7 mouse cellular contexts compared by ENCODE assay signal in the genomic region with DNA sequence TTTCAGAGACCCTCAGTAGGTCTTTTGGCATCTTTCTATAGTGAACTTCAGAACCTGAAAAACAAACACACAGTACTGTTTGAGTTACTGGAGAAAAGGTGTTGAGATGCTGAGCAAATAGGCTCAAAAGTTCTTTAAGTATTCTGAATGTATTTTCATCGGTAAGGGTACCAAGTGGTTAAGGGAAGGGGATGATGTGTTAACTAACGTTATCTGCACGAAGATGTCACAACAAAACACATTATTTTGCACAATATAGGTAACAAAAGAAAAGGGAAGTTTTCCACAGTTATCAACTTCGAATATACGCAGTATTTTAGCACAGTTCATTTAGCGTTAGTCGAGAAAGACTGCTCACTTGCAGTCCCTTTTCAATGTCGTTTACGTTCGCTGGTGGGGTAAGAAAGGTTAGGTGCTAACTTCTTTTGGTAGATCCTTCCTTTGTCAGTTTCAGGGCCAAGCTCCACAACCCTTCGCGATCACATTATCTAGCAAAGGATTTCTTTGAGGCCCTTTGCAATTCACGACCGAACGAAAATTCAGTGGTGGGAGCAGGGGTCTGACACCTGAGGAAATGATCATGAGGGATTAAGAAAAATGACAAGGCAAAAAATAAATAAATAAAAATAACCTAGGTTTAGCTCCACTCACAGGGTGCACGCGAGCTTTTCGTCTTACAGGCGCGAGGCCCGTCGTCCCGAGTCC. TPM values are rescaled to one million over a fixed set of nuclear protein-coding genes. Genes with fewer than 3 reads are reported as not detected.
DNase-seq lines count a peak whose midpoint lies in the region; ATAC-seq and TF ChIP-seq lines count a peak whose summit lies in the region.

No protein-coding gene starts in this region.

- H3K4me2 ChIP-seq in limb, embryonic 11.5 days (ENCODE audit: low read depth, severe bottlenecking), result peak overlapping the region; percentile 89

- no peak for TF ChIP-seq CTCF in testis, adult 2 months (IDR thresholded peaks at IDR 0.05; ENCODE audit: control insufficient read depth, insufficient read depth, insufficient replicate concordance, low read depth, low read length)
- TF ChIP-seq CTCF in olfactory bulb, adult 2 months (IDR thresholded peaks at IDR 0.05; ENCODE audit: insufficient read depth, low read depth, low read length), result no peak

- H3K4me1 ChIP-seq in testis, adult 2 months (ENCODE audit: control insufficient read depth, insufficient read depth, low read length), result peaks cover 2% of the 10 kb centered on the region
- H3K4me1 ChIP-seq in limb, embryonic 11.5 days (ENCODE audit: control insufficient read depth, insufficient read depth, low read length), result peaks cover 6% of the 10 kb centered on the region; the same call in 1 of the 2 replicates
- no peaks in the 10 kb centered on the region for H3K4me1 ChIP-seq in olfactory bulb, adult 2 months (ENCODE audit: control insufficient read depth, insufficient read depth, low read length)

- TF ChIP-seq POLR2A in testis, adult 2 months (IDR thresholded peaks at IDR 0.05; ENCODE audit: control insufficient read depth, low read depth, low read length), result no peak
- no peak for TF ChIP-seq POLR2A in olfactory bulb, adult 2 months (IDR thresholded peaks at IDR 0.05; ENCODE audit: insufficient read depth, low read depth, low read length)

- no peaks in the 10 kb centered on the region for H3K27me3 ChIP-seq in testis, adult 2 months (ENCODE audit: control insufficient read depth, insufficient read depth, low read length)
- H3K27me3 ChIP-seq in limb, embryonic 11.5 days (ENCODE audit: control insufficient read depth, insufficient read depth, low read length), result no peaks in the 10 kb centered on the region

- WGBS in limb, embryonic 11.5 days, result 4% methylated on average over 23 of the region's 23 CpGs
- under 1% methylated on average over 23 of the region's 23 CpGs for WGBS in olfactory bulb, adult 2 months

- DNase-seq in testis, postnatal 10 days (ENCODE audit: low spot score), result no peak
- no peak for DNase-seq in limb, embryonic 11.5 days (ENCODE audit: low spot score)
- DNase-seq in cerebellum, adult 18-20 months, result no peak
- no peak for DNase-seq in ovary, postnatal 36 days (ENCODE audit: low spot score)

- ATAC-seq in erythroblast, adult 5-6 weeks (replicated peaks; ENCODE audit: low FRiP score, poor library complexity, severe bottlenecking), result 0 out of 2 replicates have a peak, but pooled peaks have one; percentile 1
- ATAC-seq in limb, embryonic 11.5 days (ENCODE audit: insufficient number of reproducible peaks, low FRiP score, low TSS enrichment, low read depth), result no peak; the same call in 1 of the 2 replicates

- H3K4me3 ChIP-seq in testis, adult 2 months (ENCODE audit: control insufficient read depth, low read depth, low read length), result peak overlapping the region; percentile 96
- H3K4me3 ChIP-seq in limb, embryonic 11.5 days (ENCODE audit: low read depth, low read length), result peak overlapping the region; percentile 76
- H3K4me3 ChIP-seq in olfactory bulb, adult 2 months (ENCODE audit: insufficient read depth, low read depth, low read length), result peak overlapping the region; percentile 68

- H3K9ac ChIP-seq in limb, embryonic 11.5 days (ENCODE audit: low read length), result peak overlapping the region; percentile 98

- no peaks in the 10 kb centered on the region for H3K36me3 ChIP-seq in testis, adult 2 months (ENCODE audit: control insufficient read depth, insufficient read depth, low read length)
- H3K36me3 ChIP-seq in limb, embryonic 11.5 days (ENCODE audit: control insufficient read depth, insufficient read depth, low read length), result peaks cover 2% of the 10 kb centered on the region; the same call in 1 of the 2 replicates

- no peaks in the 10 kb centered on the region for H3K9me3 ChIP-seq in limb, embryonic 11.5 days (ENCODE audit: control insufficient read depth, low read length)

- H3K27ac ChIP-seq in testis, adult 2 months (ENCODE audit: control insufficient read depth, insufficient read depth, low read depth, low read length), result peak overlapping the region; percentile 70
- H3K27ac ChIP-seq in limb, embryonic 11.5 days (replicated peaks; ENCODE audit: low read depth, low read length), result peak overlapping the region; percentile 87
- H3K27ac ChIP-seq in olfactory bulb, adult 2 months (ENCODE audit: insufficient read depth, low read depth, low read length), result peak overlapping the region; percentile 84

RNA-seq across cellular contexts. Expression of gene Rab30, which starts 0.8 kb away (rescaled TPM):
- polyA plus RNA-seq in testis, adult 2 months (2012; rRNA removed), result 0.63 and 1.3 TPM in 2 replicates
- 30.4 and 43.3 TPM in 2 replicates for total RNA-seq in erythroblast, adult 5-6 weeks (2015; ENCODE audit: low replicate concordance)
- 15.8 and 25.8 TPM in 2 replicates for total RNA-seq in erythroblast, adult 5-6 weeks (2017; ENCODE audit: low replicate concordance)
- polyA plus RNA-seq in limb, embryonic 11.5 days (2014; fragmentation: Nextera tagmentation; extraction: Ambion mirVana), result 11.5 and 11.9 TPM in 2 replicates
- not detected in 2 replicates for polyA plus RNA-seq in olfactory bulb, adult 2 months (2012; ENCODE audit: insufficient read depth, insufficient read length, low replicate concordance, missing spikeins)
